Mouse (Mus musculus) ES-Bruce4 (cell line): ENCODE results near the gene Aff3. TPM values are rescaled to one million over a fixed set of nuclear protein-coding genes. Genes with fewer than 3 reads are reported as not detected.

Experiments
- H3K27ac ChIP-seq: 2 replicates; pipeline ENCODE4 v1.5.1; 2012; ENCODE audit warnings: low read length, inconsistent platforms; ENCODE audit not compliant: insufficient read depth
- H3K27me3 ChIP-seq: 2 replicates; pipeline ENCODE4 v1.6.1; 2012; ENCODE audit warnings: mild to moderate bottlenecking, low read length, inconsistent platforms; ENCODE audit not compliant: control insufficient read depth, poor library complexity, insufficient read depth, severe bottlenecking
- H3K36me3 ChIP-seq: 2 replicates; pipeline ENCODE4 v1.6.1; 2012; ENCODE audit warnings: inconsistent platforms, mild to moderate bottlenecking, low read length, moderate library complexity; ENCODE audit not compliant: control insufficient read depth, poor library complexity, insufficient read depth, severe bottlenecking
- H3K4me1 ChIP-seq: one replicate; pipeline ENCODE4 v1.8.1; 2011; ENCODE audit warnings: low read length; ENCODE audit not compliant: control insufficient read depth, insufficient read depth
- H3K4me3 ChIP-seq: 2 replicates; pipeline ENCODE4 v1.5.1; 2011; ENCODE audit warnings: low read depth, mild to moderate bottlenecking, low read length
- H3K9ac ChIP-seq: 2 replicates; pipeline ENCODE4 v1.6.1; 2012; ENCODE audit warnings: low read depth, mild to moderate bottlenecking, inconsistent platforms; ENCODE audit not compliant: poor library complexity, severe bottlenecking
- H3K9me3 ChIP-seq: replicated peaks from 2 replicates; pipeline ENCODE4 v1.6.1; 2012; ENCODE audit warnings: mild to moderate bottlenecking, low read length, inconsistent platforms; ENCODE audit not compliant: control insufficient read depth, poor library complexity, insufficient read depth, severe bottlenecking
- CTCF ChIP-seq: IDR thresholded peaks from one replicate; pipeline ENCODE4 v1.8.1; 2011; ENCODE audit warnings: low read depth, low read length
- EP300 ChIP-seq: IDR thresholded peaks from 2 replicates; pipeline ENCODE4 v1.6.1; 2011; ENCODE audit warnings: low read depth, low read length; ENCODE audit not compliant: insufficient read depth
- POLR2A ChIP-seq: IDR thresholded peaks from one replicate; pipeline ENCODE4 v1.8.1; 2011; ENCODE audit warnings: low read length; ENCODE audit not compliant: insufficient read depth
- polyA plus RNA-seq: library from polyadenylated mRNA; stranded (reverse); fragments of >200 nt; gene quantifications from 2 replicates; pipeline ENCODE4 v1.2.4, GENCODE M21; 2011; ENCODE audit warnings: low read depth; ENCODE audit not compliant: missing spikeins, insufficient read depth, insufficient read length

Aff3 gene
- polyA plus RNA-seq, 1 experiment, result 9.2 TPM

GRCm38 (mm10) chr1:38626388-38626738 is 38.4 kb downstream of the Aff3 start:
- peak overlapping the region; percentile 85 for H3K4me3 ChIP-seq
- H3K4me1 ChIP-seq, result peaks cover 5% of the 10 kb centered on the region
- no peaks in the 10 kb centered on the region for H3K36me3 ChIP-seq
- H3K27me3 ChIP-seq, result peaks cover 8% of the 10 kb centered on the region; the same call in 1 of the 2 replicates
- no peaks in the 10 kb centered on the region for H3K9me3 ChIP-seq
- no peak for TF ChIP-seq CTCF
- no peak for TF ChIP-seq POLR2A
- TF ChIP-seq EP300, result no peak
- H3K27ac ChIP-seq, result no peak overlapping the region
- H3K9ac ChIP-seq, result peak overlapping the region; percentile 76

- Histone ChIP-seq H3K27me3 (peaks cover 8% of the 10 kb centered on the region; the same call in 1 of the 2 replicates), H3K4me1 (peaks cover 7% of the 10 kb centered on the region), H3K9me3 (no peaks in the 10 kb centered on the region), H3K4me3 (peak overlapping the region; percentile 38; the same call in 1 of the 2 replicates), H3K27ac (peak overlapping the region; percentile 4; the same call in 1 of the 2 replicates), H3K9ac (no peak overlapping the region), H3K36me3 (no peaks in the 10 kb centered on the region)
- TF ChIP-seq POLR2A, result no peak
- TF ChIP-seq EP300, result peak; percentile 75
These were observed 42.9 kb downstream of the Aff3 start for GRCm38 (mm10) chr1:38621840-38622239.

GRCm38 (mm10) chr1:38620401-38620800 is 44.4 kb downstream of the Aff3 start:
- Histone ChIP-seq H3K36me3 (no peaks in the 10 kb centered on the region), H3K9ac (no peak overlapping the region), H3K4me3 (0 out of 2 replicates have a peak overlapping the region, but pooled peaks have one; percentile 39), H3K4me1 (peaks cover 7% of the 10 kb centered on the region), H3K27ac (no peak overlapping the region), H3K27me3 (0 out of 2 replicates have a peak, but pooled peaks cover 3% of the 10 kb centered on the region), H3K9me3 (no peaks in the 10 kb centered on the region)
- no peak for TF ChIP-seq EP300
- TF ChIP-seq CTCF, result no peak
- no peak for TF ChIP-seq POLR2A

GRCm38 (mm10) chr1:38606741-38607140 is 58.0 kb downstream of the Aff3 start:
- H3K4me3 ChIP-seq, result no peak overlapping the region
- H3K27ac ChIP-seq, result no peak overlapping the region
- H3K9me3 ChIP-seq, result 0 out of 2 replicates have a peak, but pooled peaks cover 3% of the 10 kb centered on the region
- H3K36me3 ChIP-seq, result no peaks in the 10 kb centered on the region
- no peak overlapping the region for H3K9ac ChIP-seq
- H3K27me3 ChIP-seq, result no peaks in the 10 kb centered on the region
- H3K4me1 ChIP-seq, result no peaks in the 10 kb centered on the region
- no peak for TF ChIP-seq CTCF
- TF ChIP-seq POLR2A, result no peak
- no peak for TF ChIP-seq EP300

DNA sequence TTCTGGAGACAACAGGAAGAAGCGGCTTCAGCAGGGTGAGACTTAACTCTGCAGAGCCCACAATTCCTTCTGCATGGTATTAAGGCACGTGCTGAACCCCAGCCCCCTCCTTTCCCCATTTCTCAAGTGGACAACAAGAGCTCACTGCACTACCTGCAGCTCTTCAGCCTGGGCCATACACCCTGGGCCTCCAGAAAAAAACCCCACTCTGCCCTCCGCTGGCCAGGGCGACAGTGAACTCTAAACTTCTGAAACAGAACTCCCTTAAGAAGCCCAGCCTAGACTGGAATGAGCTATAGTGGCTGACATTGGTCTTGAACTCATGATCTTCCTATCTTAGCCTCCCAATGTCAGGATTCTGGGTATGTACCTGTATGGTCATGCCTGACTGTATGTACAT is 59.3 kb downstream of the Aff3 start:
- Histone ChIP-seq H3K27ac (no peak overlapping the region), H3K27me3 (no peaks in the 10 kb centered on the region), H3K36me3 (no peaks in the 10 kb centered on the region), H3K9ac (no peak overlapping the region), H3K4me1 (no peaks in the 10 kb centered on the region), H3K9me3 (0 out of 2 replicates have a peak, but pooled peaks cover 3% of the 10 kb centered on the region), H3K4me3 (no peak overlapping the region)
- TF ChIP-seq POLR2A (no peak), CTCF (no peak), EP300 (no peak)

GRCm38 (mm10) chr1:38604611-38605010 is 60.1 kb downstream of the Aff3 start:
- TF ChIP-seq POLR2A, result no peak
- no peak for TF ChIP-seq EP300
- no peak for TF ChIP-seq CTCF
- Histone ChIP-seq H3K9ac (no peak overlapping the region), H3K27ac (no peak overlapping the region), H3K36me3 (no peaks in the 10 kb centered on the region), H3K4me1 (no peaks in the 10 kb centered on the region), H3K9me3 (0 out of 2 replicates have a peak, but pooled peaks cover 3% of the 10 kb centered on the region), H3K27me3 (no peaks in the 10 kb centered on the region), H3K4me3 (no peak overlapping the region)
